Mouse (Mus musculus): ENCODE data around the gene Naip5. TPM values are rescaled to one million over a fixed set of nuclear protein-coding genes. Genes with fewer than 3 reads are reported as not detected.

Naip5 gene
- polyA plus RNA-seq (2014; fragmentation: Illumina TruSeq; extraction: RNeasy Lipid Tissue Mini Kit (QIAGEN cat#74804); ENCODE audit: insufficient read depth, low read depth, low replicate concordance), result 1.8 TPM

GRCm38 (mm10) chr13:100246223-100246622 is at the start of gene Naip5:
Naip5 (minus strand) TSS chr13:100246323.

GRCm38 (mm10) chr13:100201659-100202333 is 44.3 kb downstream of the Naip5 start, which contains the start of gene Naip2:
Naip2 (minus strand) TSS chr13:100202092.

Other genes starting within 250 kb of the Naip5 start
- 19.2 TPM for gene Mccc2, start 230.7 kb downstream of the Naip5 start, polyA plus RNA-seq (2014; fragmentation: Illumina TruSeq; extraction: RNeasy Lipid Tissue Mini Kit (QIAGEN cat#74804); ENCODE audit: insufficient read depth, low read depth, low replicate concordance)
- 4.5 TPM for gene Bdp1, start 142.3 kb downstream of the Naip5 start, polyA plus RNA-seq (2014; fragmentation: Illumina TruSeq; extraction: RNeasy Lipid Tissue Mini Kit (QIAGEN cat#74804); ENCODE audit: insufficient read depth, low read depth, low replicate concordance)
- gene Serf1, start 138.3 kb downstream of the Naip5 start, polyA plus RNA-seq (2014; fragmentation: Illumina TruSeq; extraction: RNeasy Lipid Tissue Mini Kit (QIAGEN cat#74804); ENCODE audit: insufficient read depth, low read depth, low replicate concordance), result 17.6 TPM
- 18.2 TPM for gene Smn1, start 121.5 kb downstream of the Naip5 start, polyA plus RNA-seq (2014; fragmentation: Illumina TruSeq; extraction: RNeasy Lipid Tissue Mini Kit (QIAGEN cat#74804); ENCODE audit: insufficient read depth, low read depth, low replicate concordance)
- gene Naip2, start 44.2 kb downstream of the Naip5 start, polyA plus RNA-seq (2014; fragmentation: Illumina TruSeq; extraction: RNeasy Lipid Tissue Mini Kit (QIAGEN cat#74804); ENCODE audit: insufficient read depth, low read depth, low replicate concordance), result 2.4 TPM
- gene Naip6, start 71.4 kb upstream of the Naip5 start, polyA plus RNA-seq (2014; fragmentation: Illumina TruSeq; extraction: RNeasy Lipid Tissue Mini Kit (QIAGEN cat#74804); ENCODE audit: insufficient read depth, low read depth, low replicate concordance), result 0.64 TPM
- not detected for gene Naip1, start 206.5 kb upstream of the Naip5 start, polyA plus RNA-seq (2014; fragmentation: Illumina TruSeq; extraction: RNeasy Lipid Tissue Mini Kit (QIAGEN cat#74804); ENCODE audit: insufficient read depth, low read depth, low replicate concordance)
- 19.5 TPM for gene Gtf2h2, start 246.3 kb upstream of the Naip5 start, polyA plus RNA-seq (2014; fragmentation: Illumina TruSeq; extraction: RNeasy Lipid Tissue Mini Kit (QIAGEN cat#74804); ENCODE audit: insufficient read depth, low read depth, low replicate concordance)